Mouse (Mus musculus): ENCODE data around the gene Hdac10. TPM values are rescaled to one million over a fixed set of nuclear protein-coding genes. Genes with fewer than 3 reads are reported as not detected.

Gene Hdac10
- polyA plus RNA-seq (2016; fragmentation: Nextera tagmentation; extraction: Ambion mirVana), result 18.7 and 20.3 TPM in 2 replicates

DNA sequence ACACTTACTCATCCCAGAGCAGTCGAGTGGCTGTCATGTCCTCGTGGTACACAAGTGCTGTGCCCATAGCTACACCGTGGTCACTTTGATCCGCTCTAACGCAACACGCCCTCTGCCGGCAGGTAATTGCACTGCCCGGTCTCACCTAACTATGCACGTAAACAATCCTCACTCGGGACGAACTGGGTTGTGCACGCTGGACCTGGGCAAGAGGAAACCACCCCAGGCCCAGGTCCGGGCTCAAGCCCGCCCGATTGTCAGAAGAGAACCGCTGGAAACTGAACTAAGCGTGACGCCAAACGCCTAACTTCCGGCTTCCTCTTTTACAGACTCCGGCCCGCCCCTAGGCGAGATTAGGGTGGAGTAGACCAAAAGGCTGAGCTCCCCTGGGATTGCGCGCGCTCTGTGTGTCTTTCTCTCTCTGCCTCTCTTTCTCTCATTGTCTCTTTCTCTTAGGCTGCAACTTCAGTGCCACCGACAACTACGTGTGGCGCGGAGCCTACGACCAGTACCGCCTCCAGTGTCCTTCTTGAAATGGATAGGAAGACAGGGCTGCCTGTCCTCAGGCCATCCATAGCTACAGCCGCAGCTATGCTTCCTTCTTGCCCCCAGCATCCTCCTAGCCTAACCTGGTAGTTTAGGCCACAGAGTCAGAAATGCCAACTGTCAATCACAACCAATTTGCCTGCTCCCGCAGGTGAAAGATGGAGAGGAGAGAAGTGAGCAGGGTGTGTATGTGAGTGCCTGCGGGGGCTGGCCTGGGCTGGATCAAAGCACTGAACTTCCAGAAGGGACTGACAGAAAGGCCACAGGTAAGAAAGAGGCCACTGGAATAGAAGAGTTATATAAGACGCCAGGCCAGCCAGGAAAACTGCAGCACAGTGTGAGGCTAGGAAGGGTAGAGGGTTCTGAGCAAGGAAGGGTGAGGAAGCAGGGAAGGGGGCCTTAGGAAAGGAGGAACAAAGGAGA, at the start of gene Hdac10:
TSS of gene Hdac10 (minus strand) at position 319 of the 969 bp plus-strand sequence.
- peaks cover 56% of the 10 kb centered on the region for H3K36me3 ChIP-seq

DNA sequence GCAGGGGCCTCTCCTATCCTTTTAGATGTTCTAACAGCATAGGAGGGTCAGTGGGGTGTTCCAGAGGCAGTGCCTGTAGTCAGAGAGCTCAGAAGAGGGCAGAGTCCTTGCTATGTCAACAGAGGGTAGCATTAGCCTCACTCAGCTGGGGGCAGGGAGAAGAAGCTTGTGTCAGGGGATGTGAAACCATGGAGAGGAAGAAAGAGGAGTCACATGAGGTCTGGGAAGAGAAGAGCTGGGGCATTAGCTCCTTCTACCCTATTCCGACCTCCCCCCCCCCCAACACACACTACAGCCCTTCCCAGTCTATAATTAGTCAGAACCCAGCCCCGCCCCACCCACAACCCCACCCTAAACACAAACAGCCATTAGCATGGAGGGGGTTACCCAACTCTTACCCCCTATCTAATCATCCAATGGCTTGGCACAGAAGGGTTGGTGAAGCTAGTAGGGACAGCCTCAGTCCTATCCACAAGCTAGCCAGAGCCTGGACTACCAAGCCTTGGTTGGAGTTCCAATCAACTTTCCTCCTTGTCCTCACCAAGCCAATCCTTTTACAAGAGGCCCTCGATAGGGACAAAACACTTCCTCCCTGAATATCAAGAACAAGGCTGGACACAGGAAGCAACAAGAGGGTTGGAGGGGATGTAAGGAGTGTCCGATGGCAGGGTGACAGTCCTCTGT, 49.2 kb upstream of the Hdac10 start:
- Histone ChIP-seq H3K27ac (replicated peaks) (peak overlapping the region; percentile 98), H3K4me1 (peaks cover 99% of the 10 kb centered on the region), H3K9me3 (replicated peaks) (no peaks in the 10 kb centered on the region), H3K27me3 (ENCODE audit: low read depth, poor library complexity, severe bottlenecking) (peaks cover 6% of the 10 kb centered on the region; the same call in 1 of the 2 replicates), H3K36me3 (0 out of 2 replicates have a peak, but pooled peaks cover 3% of the 10 kb centered on the region), H3K4me3 (peak overlapping the region; percentile 88)
- DNase-seq (ENCODE audit: low spot score), result no peak
- WGBS, result 70% methylated on average over 4 of the region's 4 CpGs

More for the DNA sequence above, at the start of gene Hdac10:
- peak within 1 kb of the TSS; percentile 84 for H3K27ac ChIP-seq (replicated peaks)
- no peaks in the 10 kb centered on the region for H3K9me3 ChIP-seq (replicated peaks)
- peak; percentile 86 for DNase-seq (ENCODE audit: low spot score)
- H3K4me3 ChIP-seq, result peak within 1 kb of the TSS; percentile 59
- H3K27me3 ChIP-seq (ENCODE audit: low read depth, poor library complexity, severe bottlenecking), result no peaks in the 10 kb centered on the region
- H3K4me1 ChIP-seq, result peaks cover 25% of the 10 kb centered on the region
- 2% methylated on average over 36 of the region's 36 CpGs for WGBS

GRCm38 (mm10) chr15:89177121-89177520, 48.6 kb upstream of the Hdac10 start:
- Histone ChIP-seq H3K9me3 (replicated peaks) (no peaks in the 10 kb centered on the region), H3K27me3 (ENCODE audit: low read depth, poor library complexity, severe bottlenecking) (peaks cover 6% of the 10 kb centered on the region; the same call in 1 of the 2 replicates), H3K4me3 (peak overlapping the region; percentile 88), H3K27ac (replicated peaks) (peak overlapping the region; percentile 67), H3K4me1 (peaks cover 99% of the 10 kb centered on the region), H3K36me3 (0 out of 2 replicates have a peak, but pooled peaks cover 7% of the 10 kb centered on the region)
- 14% methylated on average over 5 of the region's 5 CpGs for WGBS
- DNase-seq (ENCODE audit: low spot score), result no peak

- no peak for DNase-seq (ENCODE audit: low spot score)
- 83% methylated on average over 13 of the region's 13 CpGs for WGBS
- Histone ChIP-seq H3K27ac (replicated peaks) (no peak overlapping the region), H3K4me1 (peaks cover 95% of the 10 kb centered on the region), H3K4me3 (no peak overlapping the region), H3K36me3 (peaks cover 17% of the 10 kb centered on the region), H3K27me3 (ENCODE audit: low read depth, poor library complexity, severe bottlenecking) (peaks cover 6% of the 10 kb centered on the region; the same call in 1 of the 2 replicates), H3K9me3 (replicated peaks) (no peaks in the 10 kb centered on the region)
Observed at GRCm38 (mm10) chr15:89175411-89176155, 47.1 kb upstream of the Hdac10 start.

DNA sequence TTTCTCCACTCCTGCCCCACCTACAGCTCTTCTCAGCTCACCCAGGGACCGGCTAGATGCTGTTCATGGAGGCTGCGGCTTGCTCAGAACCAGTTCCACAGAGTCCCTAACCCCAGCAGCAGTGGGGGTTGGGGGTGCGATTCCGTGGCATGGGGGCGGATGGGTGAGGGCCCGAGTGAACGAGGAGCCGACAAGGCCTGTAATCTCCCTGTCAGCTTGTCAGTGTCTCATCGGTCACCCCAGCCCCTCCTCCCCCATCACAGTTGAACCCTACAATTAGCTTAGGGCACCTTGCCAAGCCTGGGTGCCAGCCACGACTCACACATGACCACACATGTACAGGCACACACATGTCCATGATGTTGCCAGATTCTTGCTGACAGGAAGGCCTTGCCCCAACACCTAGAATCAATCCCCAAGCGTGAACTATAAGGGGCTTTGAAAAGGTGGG, 46.4 kb upstream of the Hdac10 start:
- Histone ChIP-seq H3K9me3 (replicated peaks) (no peaks in the 10 kb centered on the region), H3K27me3 (ENCODE audit: low read depth, poor library complexity, severe bottlenecking) (peaks cover 6% of the 10 kb centered on the region; the same call in 1 of the 2 replicates), H3K36me3 (peaks cover 23% of the 10 kb centered on the region), H3K27ac (replicated peaks) (no peak overlapping the region), H3K4me3 (peak overlapping the region; percentile 75; the same call in 1 of the 2 replicates), H3K4me1 (peaks cover 96% of the 10 kb centered on the region)
- DNase-seq (ENCODE audit: low spot score), result no peak
- WGBS, result 68% methylated on average over 11 of the region's 11 CpGs

GRCm38 (mm10) chr15:89173906-89174214, 45.4 kb upstream of the Hdac10 start:
- peak; percentile 71 for DNase-seq (ENCODE audit: low spot score)
- Histone ChIP-seq H3K27me3 (ENCODE audit: low read depth, poor library complexity, severe bottlenecking) (peaks cover 6% of the 10 kb centered on the region; the same call in 1 of the 2 replicates), H3K27ac (replicated peaks) (peak overlapping the region; percentile 86), H3K36me3 (peaks cover 34% of the 10 kb centered on the region), H3K4me1 (peaks cover 96% of the 10 kb centered on the region), H3K4me3 (peak overlapping the region; percentile 75), H3K9me3 (replicated peaks) (no peaks in the 10 kb centered on the region)
- WGBS, result under 1% methylated on average over 15 of the region's 15 CpGs

DNA sequence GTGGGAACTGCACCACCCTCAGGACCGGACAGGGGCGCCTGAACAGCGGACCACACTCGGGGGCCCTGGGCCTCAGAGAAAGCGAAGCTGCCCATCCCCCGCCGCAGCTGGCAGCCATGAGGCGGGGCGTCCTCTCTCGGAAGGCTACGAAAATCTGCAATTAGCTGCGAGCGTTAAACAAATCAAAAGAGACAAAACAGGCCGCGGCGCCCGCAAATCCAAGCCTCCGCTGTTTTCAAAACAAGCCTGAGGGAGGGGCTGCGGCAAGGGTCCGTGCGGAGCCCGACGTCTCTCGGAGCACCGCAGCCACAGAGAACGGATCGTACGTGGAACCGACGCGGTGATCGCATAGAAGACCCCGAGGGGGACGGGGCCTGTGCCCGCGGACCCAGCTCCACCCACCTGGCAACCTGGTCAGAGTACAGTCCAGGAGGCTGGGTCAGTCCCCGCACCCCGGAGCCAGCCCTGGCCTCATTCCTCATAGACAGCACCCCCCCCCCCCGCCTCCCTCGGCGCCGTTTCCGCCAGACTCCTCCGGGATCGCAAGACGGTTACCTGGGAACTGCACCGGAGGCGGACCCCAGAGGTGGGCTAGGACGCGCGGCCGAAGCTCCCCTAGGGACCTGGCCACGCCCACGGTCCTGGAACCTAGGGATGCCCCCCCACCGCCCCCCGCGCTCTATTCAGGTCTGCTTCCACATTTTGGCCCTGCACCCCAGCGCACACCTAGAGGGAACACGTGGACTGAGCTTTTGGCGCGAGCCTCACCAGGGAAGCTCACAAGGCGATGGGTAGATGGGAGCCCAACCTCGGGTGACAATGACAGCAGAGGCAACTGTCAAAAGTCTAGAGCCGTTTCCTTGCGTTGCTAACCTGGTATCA, 44.8 kb upstream of the Hdac10 start:
- DNase-seq (ENCODE audit: low spot score), result peak; percentile 45
- Histone ChIP-seq H3K27me3 (ENCODE audit: low read depth, poor library complexity, severe bottlenecking) (peaks cover 6% of the 10 kb centered on the region; the same call in 1 of the 2 replicates), H3K27ac (replicated peaks) (peak overlapping the region; percentile 86), H3K4me3 (peak overlapping the region; percentile 75), H3K9me3 (replicated peaks) (no peaks in the 10 kb centered on the region), H3K36me3 (peaks cover 37% of the 10 kb centered on the region), H3K4me1 (peaks cover 93% of the 10 kb centered on the region)
- under 1% methylated on average over 63 of the region's 65 CpGs for WGBS

DNA sequence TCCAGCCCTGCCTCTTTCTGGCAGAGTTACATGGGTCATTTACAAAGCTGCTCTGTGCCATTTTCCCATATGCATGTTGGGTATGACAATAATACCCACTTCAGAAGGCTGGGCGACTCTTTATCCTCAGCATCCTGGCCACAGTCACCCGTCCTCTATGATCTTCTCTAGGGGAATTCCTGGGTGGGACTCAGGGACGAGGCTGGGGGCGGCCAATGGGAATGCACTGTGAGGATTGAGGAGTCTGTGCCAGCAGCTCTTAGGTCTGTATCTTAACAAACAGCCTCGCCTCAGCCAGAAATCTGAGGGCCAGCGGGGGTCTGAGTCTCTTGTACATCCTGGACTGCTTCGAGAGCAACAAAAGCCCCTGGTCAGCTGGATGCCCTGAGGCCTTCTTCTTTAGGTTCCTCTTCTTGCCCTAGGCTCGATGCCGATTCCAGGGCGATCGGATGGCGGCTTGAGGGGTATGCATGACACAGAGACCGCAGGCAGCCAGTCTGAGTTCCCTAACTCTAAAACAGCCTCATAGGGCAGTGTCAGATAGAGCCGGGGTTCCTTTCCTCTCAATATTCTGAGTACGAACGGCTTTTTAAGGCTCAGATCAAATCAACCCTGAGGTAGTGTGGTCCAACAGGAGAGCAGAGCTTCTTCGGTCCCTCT, 43.9 kb upstream of the Hdac10 start:
- DNase-seq (ENCODE audit: low spot score), result no peak
- 40% methylated on average over 17 of the region's 17 CpGs for WGBS
- peaks cover 6% of the 10 kb centered on the region; the same call in 1 of the 2 replicates for H3K27me3 ChIP-seq (ENCODE audit: low read depth, poor library complexity, severe bottlenecking)
- H3K4me3 ChIP-seq, result peak overlapping the region; percentile 75
- no peaks in the 10 kb centered on the region for H3K9me3 ChIP-seq (replicated peaks)
- peak overlapping the region; percentile 86 for H3K27ac ChIP-seq (replicated peaks)
- peaks cover 45% of the 10 kb centered on the region for H3K36me3 ChIP-seq
- H3K4me1 ChIP-seq, result peaks cover 84% of the 10 kb centered on the region

GRCm38 (mm10) chr15:89171526-89172051, 43.1 kb upstream of the Hdac10 start:
- peaks cover 53% of the 10 kb centered on the region for H3K36me3 ChIP-seq
- peaks cover 76% of the 10 kb centered on the region for H3K4me1 ChIP-seq
- H3K27ac ChIP-seq (replicated peaks), result peak overlapping the region; percentile 42; the same call in 1 of the 2 replicates
- WGBS, result 86% methylated on average over 5 of the region's 5 CpGs
- no peaks in the 10 kb centered on the region for H3K9me3 ChIP-seq (replicated peaks)
- peaks cover 6% of the 10 kb centered on the region; the same call in 1 of the 2 replicates for H3K27me3 ChIP-seq (ENCODE audit: low read depth, poor library complexity, severe bottlenecking)
- DNase-seq (ENCODE audit: low spot score), result no peak
- no peak overlapping the region for H3K4me3 ChIP-seq

DNA sequence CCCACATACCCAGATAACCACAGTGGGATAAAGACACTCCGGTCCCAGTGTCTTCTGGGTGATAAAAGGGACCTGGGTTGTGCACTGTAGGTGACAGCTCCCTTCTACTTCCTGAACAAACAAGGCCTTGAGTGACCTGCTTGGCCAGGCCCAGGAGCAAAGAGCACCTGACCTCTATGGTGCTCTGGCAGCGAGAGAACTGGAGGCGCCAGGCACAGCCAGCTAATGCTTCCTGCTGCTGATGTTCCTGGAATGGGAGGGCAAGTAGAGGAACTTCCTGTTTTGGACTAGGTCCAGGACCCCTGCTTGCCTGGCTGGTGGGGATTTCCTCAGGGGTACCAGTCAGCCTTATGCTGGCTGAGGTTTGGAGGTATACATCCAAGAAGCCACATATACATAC, 41.6 kb upstream of the Hdac10 start:
- peaks cover 61% of the 10 kb centered on the region for H3K4me1 ChIP-seq
- no peak overlapping the region for H3K4me3 ChIP-seq
- H3K27ac ChIP-seq (replicated peaks), result peak overlapping the region; percentile 71
- peaks cover 68% of the 10 kb centered on the region for H3K36me3 ChIP-seq
- H3K9me3 ChIP-seq (replicated peaks), result no peaks in the 10 kb centered on the region
- WGBS, result 68% methylated on average over 3 of the region's 3 CpGs
- DNase-seq (ENCODE audit: low spot score), result no peak
- H3K27me3 ChIP-seq (ENCODE audit: low read depth, poor library complexity, severe bottlenecking), result peaks cover 6% of the 10 kb centered on the region; the same call in 1 of the 2 replicates

DNA sequence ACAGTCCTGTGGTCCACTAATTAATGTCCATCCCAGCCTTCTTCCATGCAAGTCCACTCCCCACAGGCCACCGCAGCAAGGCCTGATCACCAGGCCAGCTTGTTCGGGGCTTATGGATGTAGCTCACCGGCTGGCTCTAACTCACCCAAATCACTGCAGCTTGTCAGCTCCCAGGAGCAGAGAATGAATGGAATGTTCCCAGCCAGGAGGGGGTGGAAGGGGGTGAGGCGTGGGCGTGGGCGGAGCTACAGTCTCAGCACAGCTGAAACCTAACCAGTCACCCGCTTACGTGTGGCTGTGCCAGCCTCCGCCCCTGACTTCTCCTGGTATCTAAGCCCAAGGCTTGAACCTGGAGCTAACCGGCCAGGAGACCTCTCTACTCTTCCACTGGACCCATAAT, 40.9 kb upstream of the Hdac10 start:
- peak overlapping the region; percentile 30 for H3K4me3 ChIP-seq
- H3K4me1 ChIP-seq, result peaks cover 54% of the 10 kb centered on the region
- H3K27ac ChIP-seq (replicated peaks), result peak overlapping the region; percentile 71
- H3K9me3 ChIP-seq (replicated peaks), result no peaks in the 10 kb centered on the region
- peak; percentile 70 for DNase-seq (ENCODE audit: low spot score)
- no peaks in the 10 kb centered on the region for H3K27me3 ChIP-seq (ENCODE audit: low read depth, poor library complexity, severe bottlenecking)
- 11% methylated on average over 10 of the region's 10 CpGs for whole genome bisulfite sequencing
- peaks cover 75% of the 10 kb centered on the region for H3K36me3 ChIP-seq

Data from midbrain, embryonic 10.5 days (tissue).